Mouse (Mus musculus) kidney, embryonic 16.5 days (tissue): ENCODE results near the gene Pld3. TPM values are rescaled to one million over a fixed set of nuclear protein-coding genes. Genes with fewer than 3 reads are reported as not detected.
A peak's percentile ranks its signal among the peaks of the same experiment; 100 is the strongest.

ENCODE experiments used
- ATAC-seq: fragments of 200-750 bp; cut with Nextera tagmentation; 2 replicates; pipeline ENCODE4 v1.8.0; 2017; ENCODE audit warnings: moderate TSS enrichment; ENCODE audit not compliant: low FRiP score, low TSS enrichment
- H3K27ac ChIP-seq: fragments of 300-500 bp; sonication (generic); 2 replicates; pipeline ENCODE4 v1.5.1; 2014; ENCODE audit warnings: low read length
- H3K27me3 ChIP-seq: fragments of 300-500 bp; sonication (generic); 2 replicates; pipeline ENCODE4 v1.6.1; 2014; ENCODE audit warnings: low read length, control low read depth, mixed read lengths; ENCODE audit not compliant: insufficient read depth
- H3K36me3 ChIP-seq: fragments of 300-500 bp; sonication (generic); 2 replicates; pipeline ENCODE4 v1.6.1; 2014; ENCODE audit warnings: low read length, control low read depth, mixed read lengths; ENCODE audit not compliant: insufficient read depth
- H3K4me1 ChIP-seq: fragments of 300-500 bp; sonication (generic); 2 replicates; pipeline ENCODE4 v1.6.1; 2014; ENCODE audit warnings: low read length, control low read depth, mixed read lengths; ENCODE audit not compliant: insufficient read depth
- H3K4me2 ChIP-seq: fragments of 300-500 bp; sonication (generic); replicated peaks from 2 replicates; pipeline ENCODE4 v1.6.1; 2014; ENCODE audit warnings: low read depth, low read length
- H3K4me3 ChIP-seq: fragments of 300-500 bp; sonication (generic); 2 replicates; pipeline ENCODE4 v1.5.1; 2014; ENCODE audit warnings: mild to moderate bottlenecking, low read length
- H3K9ac ChIP-seq: fragments of 300-500 bp; sonication (generic); replicated peaks from 2 replicates; pipeline ENCODE4 v1.6.1; 2014; ENCODE audit warnings: low read length
- H3K9me3 ChIP-seq: fragments of 300-500 bp; sonication (generic); 2 replicates; pipeline ENCODE4 v1.6.1; 2016; ENCODE audit warnings: low read length, control low read depth
- WGBS: fragments of 180-500 bp; shearing (Covaris S2); extraction: QIAGEN DNeasy Blood & Tissue Kit; methylation state at CpG from one replicate; pipeline ENCODE4 v1.1.7; 2014; 5-methylcytosine and 5-hydroxymethylcytosine counted together
- polyA plus RNA-seq: library from polyadenylated mRNA; unstranded; fragments of >200 nt; fragmentation: Nextera tagmentation; extraction: Ambion mirVana; gene quantifications from 2 replicates; pipeline ENCODE4 v1.2.1, GENCODE M21; 2015

Pld3 gene
- polyA plus RNA-seq, 1 experiment from 2014 or later, result 121 TPM

GRCm38 (mm10) chr7:27542392-27543033 lies 10.5 kb downstream of the Pld3 start:
- WGBS, result 2% methylated on average over 30 of the region's 30 CpGs
- Histone ChIP-seq H3K27ac (peak overlapping the region; percentile 43; the same call in 1 of the 2 replicates), H3K9me3 (no peaks in the 10 kb centered on the region), H3K4me2 (peak overlapping the region; percentile 96), H3K27me3 (no peaks in the 10 kb centered on the region), H3K4me3 (peak overlapping the region; percentile 58), H3K9ac (peak overlapping the region; percentile 78), H3K4me1 (peaks cover 13% of the 10 kb centered on the region), H3K36me3 (no peaks in the 10 kb centered on the region; the same call in 1 of the 2 replicates)
- peak; percentile 95 for ATAC-seq

GRCm38 (mm10) chr7:27541922-27542321 lies 11.1 kb downstream of the Pld3 start:
- Histone ChIP-seq H3K9me3 (no peaks in the 10 kb centered on the region), H3K36me3 (no peaks in the 10 kb centered on the region; the same call in 1 of the 2 replicates), H3K4me1 (peaks cover 13% of the 10 kb centered on the region), H3K9ac (peak overlapping the region; percentile 78), H3K27me3 (no peaks in the 10 kb centered on the region), H3K27ac (no peak overlapping the region), H3K4me2 (peak overlapping the region; percentile 96), H3K4me3 (peak overlapping the region; percentile 58)
- no peak for ATAC-seq
- 64% methylated on average over 5 of the region's 5 CpGs for WGBS

GRCm38 (mm10) chr7:27541431-27541830 lies 11.6 kb downstream of the Pld3 start:
- Histone ChIP-seq H3K4me2 (no peak overlapping the region), H3K27me3 (no peaks in the 10 kb centered on the region), H3K4me1 (peaks cover 13% of the 10 kb centered on the region), H3K9ac (no peak overlapping the region), H3K4me3 (no peak overlapping the region), H3K36me3 (no peaks in the 10 kb centered on the region; the same call in 1 of the 2 replicates), H3K9me3 (no peaks in the 10 kb centered on the region), H3K27ac (no peak overlapping the region)
- 69% methylated on average over 16 of the region's 16 CpGs for WGBS
- 0 out of 2 replicates have a peak, but pooled peaks have one; percentile 10 for ATAC-seq

GRCm38 (mm10) chr7:27540935-27541334 lies 12.1 kb downstream of the Pld3 start:
- no peaks in the 10 kb centered on the region for H3K9me3 ChIP-seq
- H3K36me3 ChIP-seq, result peaks cover 2% of the 10 kb centered on the region; the same call in 1 of the 2 replicates
- H3K4me3 ChIP-seq, result no peak overlapping the region
- no peak for ATAC-seq
- 83% methylated on average over 6 of the region's 6 CpGs for WGBS
- no peaks in the 10 kb centered on the region for H3K27me3 ChIP-seq
- H3K27ac ChIP-seq, result no peak overlapping the region
- peaks cover 13% of the 10 kb centered on the region for H3K4me1 ChIP-seq
- no peak overlapping the region for H3K4me2 ChIP-seq
- no peak overlapping the region for H3K9ac ChIP-seq

GRCm38 (mm10) chr7:27540521-27540920 lies 12.5 kb downstream of the Pld3 start:
- peaks cover 5% of the 10 kb centered on the region; the same call in 1 of the 2 replicates for H3K36me3 ChIP-seq
- no peak overlapping the region for H3K27ac ChIP-seq
- no peak for ATAC-seq
- peaks cover 13% of the 10 kb centered on the region for H3K4me1 ChIP-seq
- WGBS, result 77% methylated on average over 2 of the region's 2 CpGs
- H3K27me3 ChIP-seq, result no peaks in the 10 kb centered on the region
- H3K9ac ChIP-seq, result no peak overlapping the region
- no peaks in the 10 kb centered on the region for H3K9me3 ChIP-seq
- H3K4me2 ChIP-seq, result no peak overlapping the region
- H3K4me3 ChIP-seq, result no peak overlapping the region

- ATAC-seq, result no peak
- Histone ChIP-seq H3K4me2 (no peak overlapping the region), H3K9me3 (no peaks in the 10 kb centered on the region), H3K27ac (no peak overlapping the region), H3K9ac (no peak overlapping the region), H3K4me3 (no peak overlapping the region), H3K36me3 (peaks cover 7% of the 10 kb centered on the region; the same call in 1 of the 2 replicates), H3K4me1 (peaks cover 9% of the 10 kb centered on the region), H3K27me3 (no peaks in the 10 kb centered on the region)
- WGBS, result 89% methylated on average over 2 of the region's 2 CpGs
Observed at GRCm38 (mm10) chr7:27538797-27539196, 14.2 kb downstream of the Pld3 start.

GRCm38 (mm10) chr7:27537998-27538397 lies 15.0 kb downstream of the Pld3 start:
- WGBS, result 74% methylated on average over 8 of the region's 8 CpGs
- no peaks in the 10 kb centered on the region for H3K27me3 ChIP-seq
- peaks cover 6% of the 10 kb centered on the region for H3K4me1 ChIP-seq
- ATAC-seq, result no peak
- H3K9ac ChIP-seq, result no peak overlapping the region
- H3K27ac ChIP-seq, result no peak overlapping the region
- no peak overlapping the region for H3K4me3 ChIP-seq
- H3K36me3 ChIP-seq, result peaks cover 7% of the 10 kb centered on the region; the same call in 1 of the 2 replicates
- H3K4me2 ChIP-seq, result no peak overlapping the region
- H3K9me3 ChIP-seq, result no peaks in the 10 kb centered on the region

GRCm38 (mm10) chr7:27536618-27537017 lies 16.4 kb downstream of the Pld3 start:
- H3K4me2 ChIP-seq, result no peak overlapping the region
- no peak overlapping the region for H3K27ac ChIP-seq
- peaks cover 16% of the 10 kb centered on the region for H3K36me3 ChIP-seq
- no peaks in the 10 kb centered on the region for H3K4me1 ChIP-seq
- H3K9ac ChIP-seq, result no peak overlapping the region
- no peaks in the 10 kb centered on the region for H3K27me3 ChIP-seq
- no peak overlapping the region for H3K4me3 ChIP-seq
- no peaks in the 10 kb centered on the region for H3K9me3 ChIP-seq
- WGBS, result 87% methylated on average over 6 of the region's 6 CpGs
- no peak for ATAC-seq

GRCm38 (mm10) chr7:27535386-27535785 lies 17.6 kb downstream of the Pld3 start:
- ATAC-seq, result no peak
- H3K4me3 ChIP-seq, result no peak overlapping the region

GRCm38 (mm10) chr7:27532480-27533050 lies 20.5 kb downstream of the Pld3 start:
- Histone ChIP-seq H3K27ac (no peak overlapping the region), H3K9me3 (no peaks in the 10 kb centered on the region), H3K4me2 (no peak overlapping the region), H3K36me3 (peaks cover 23% of the 10 kb centered on the region), H3K4me1 (no peaks in the 10 kb centered on the region), H3K27me3 (no peaks in the 10 kb centered on the region), H3K4me3 (no peak overlapping the region), H3K9ac (no peak overlapping the region)
- 91% methylated on average over 9 of the region's 9 CpGs for WGBS
- no peak for ATAC-seq

More at GRCm38 (mm10) chr7:27535386-27535785, 17.6 kb downstream of the Pld3 start:
- Histone ChIP-seq H3K4me2 (no peak overlapping the region), H3K4me1 (no peaks in the 10 kb centered on the region), H3K27ac (no peak overlapping the region), H3K9ac (no peak overlapping the region), H3K27me3 (no peaks in the 10 kb centered on the region), H3K36me3 (peaks cover 22% of the 10 kb centered on the region), H3K9me3 (no peaks in the 10 kb centered on the region)
- 92% methylated on average over 2 of the region's 2 CpGs for WGBS
